Mouse (Mus musculus): ENCODE measurements at regions not wholly inside any gene's neighbourhood (a gene's known extent, or its start where the extent isn't known, plus 50 kb on each side); places are given as distances from the start of the nearest gene placed in this dataset.

DNA sequence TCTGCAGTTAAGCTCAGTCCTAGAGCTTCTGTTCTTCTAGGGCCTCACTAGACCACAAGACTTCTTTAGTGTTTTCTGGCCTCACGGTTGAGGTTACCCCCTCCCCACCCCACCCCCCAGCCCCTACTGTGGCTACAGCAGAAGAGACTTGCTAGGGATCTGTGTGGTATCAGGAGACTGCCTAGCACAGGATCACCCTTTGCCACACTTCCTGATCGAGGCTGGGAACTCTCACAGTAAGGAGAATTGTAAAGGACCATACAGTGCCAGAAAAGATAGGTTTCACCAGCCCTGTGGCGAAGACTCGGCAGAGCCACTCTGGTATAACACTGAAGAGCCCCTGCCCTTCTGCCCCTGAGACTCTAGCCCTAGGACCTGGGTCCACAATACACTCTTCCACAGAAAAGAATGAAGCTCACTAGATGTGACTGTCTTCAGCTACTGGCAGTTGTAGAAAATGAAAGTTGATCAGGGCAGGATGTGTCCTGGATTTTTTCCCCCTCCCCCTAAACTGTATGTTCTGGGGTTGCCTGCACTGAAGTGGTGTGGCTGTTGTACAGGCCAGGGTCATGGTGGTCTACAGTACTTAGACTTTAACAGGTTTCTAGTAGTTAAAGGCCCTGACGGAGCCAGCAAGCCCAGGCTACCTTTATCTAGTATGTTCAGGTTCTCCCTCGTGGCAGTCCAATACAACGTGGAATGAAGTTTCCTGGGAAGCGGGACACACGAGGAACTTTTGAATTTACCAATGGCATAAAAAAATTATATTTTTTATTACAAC, 65.7 kb upstream of the Ppara start:
- no peak for TF ChIP-seq CTCF (IDR thresholded peaks at IDR 0.05; ENCODE audit: borderline replicate concordance, control insufficient read depth, extremely low read depth, insufficient read depth, low read length, poor library complexity)
- no peak for TF ChIP-seq POLR2A (IDR thresholded peaks at IDR 0.05; ENCODE audit: control insufficient read depth, extremely low read depth, insufficient read depth, low read length, poor library complexity)
